Mouse (Mus musculus) bone marrow macrophage, adult 2 months (primary cell): ENCODE measurements around the gene Gm6760. TPM values are rescaled to one million over a fixed set of nuclear protein-coding genes. Genes with fewer than 3 reads are reported as not detected.

Experiments used
- H3K27ac ChIP-seq: 2 replicates; pipeline ENCODE4 v1.5.1; 2012; ENCODE audit warnings: low read depth, low read length; ENCODE audit not compliant: insufficient read depth
- H3K4me1 ChIP-seq: 2 replicates; pipeline ENCODE4 v1.6.1; 2012; ENCODE audit warnings: low read length; ENCODE audit not compliant: control insufficient read depth, insufficient read depth
- H3K4me3 ChIP-seq: 2 replicates; pipeline ENCODE4 v1.5.1; 2012; ENCODE audit warnings: mild to moderate bottlenecking, low read length, moderate library complexity; ENCODE audit not compliant: insufficient read depth
- CTCF ChIP-seq: IDR thresholded peaks from 2 replicates; pipeline ENCODE4 v1.5.1; 2012; ENCODE audit warnings: low read depth, mild to moderate bottlenecking, low read length, moderate library complexity
- POLR2A ChIP-seq: IDR thresholded peaks from 2 replicates; pipeline ENCODE4 v1.6.1; 2012; ENCODE audit warnings: mild to moderate bottlenecking, low read depth, low read length, borderline replicate concordance
- polyA plus RNA-seq: library from polyadenylated mRNA; stranded (reverse); fragments of >200 nt; gene quantifications from 2 replicates; pipeline ENCODE4 v1.2.4, GENCODE M21; 2012; ENCODE audit not compliant: missing spikeins, insufficient read depth, insufficient read length

The Gm6760 gene
- polyA plus RNA-seq = not detected in 2 replicates

GRCm38 (mm10) chrX:64152098-64152497 is at the start of gene Gm6760:
Gene Gm6760 (minus strand): TSS chrX:64152198.
- H3K4me1 ChIP-seq = no peaks in the 10 kb centered on the region
- TF ChIP-seq CTCF (no peak), POLR2A (no peak)
- no peak within 1 kb of the TSS for H3K27ac ChIP-seq

DNA sequence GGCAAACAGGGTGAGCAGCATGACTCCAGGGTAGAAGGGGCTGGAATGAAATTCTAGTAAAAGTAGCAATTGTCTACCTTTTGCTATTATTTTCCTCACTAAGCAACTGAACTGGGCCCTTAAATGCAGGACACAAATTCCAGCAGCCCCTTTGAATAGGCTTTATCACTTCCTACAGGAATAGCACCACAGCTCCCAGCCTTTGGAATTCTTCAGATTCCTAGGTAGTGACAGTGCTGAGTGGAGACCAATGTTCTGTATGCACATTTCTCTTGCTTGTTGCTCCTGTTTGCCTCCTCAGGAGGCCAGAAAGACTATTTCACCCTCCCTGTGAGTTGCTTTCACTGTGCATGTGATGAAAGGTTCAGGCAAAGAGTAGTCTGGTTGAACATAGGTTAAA is 29.2 kb upstream of the Gm6760 start:
- TF ChIP-seq POLR2A (no peak), CTCF (no peak)
- H3K27ac ChIP-seq = no peak overlapping the region
- H3K4me3 ChIP-seq = no peak overlapping the region
- no peaks in the 10 kb centered on the region for H3K4me1 ChIP-seq

More at GRCm38 (mm10) chrX:64152098-64152497, at the start of gene Gm6760:
- H3K4me3 ChIP-seq = no peak within 1 kb of the TSS

DNA sequence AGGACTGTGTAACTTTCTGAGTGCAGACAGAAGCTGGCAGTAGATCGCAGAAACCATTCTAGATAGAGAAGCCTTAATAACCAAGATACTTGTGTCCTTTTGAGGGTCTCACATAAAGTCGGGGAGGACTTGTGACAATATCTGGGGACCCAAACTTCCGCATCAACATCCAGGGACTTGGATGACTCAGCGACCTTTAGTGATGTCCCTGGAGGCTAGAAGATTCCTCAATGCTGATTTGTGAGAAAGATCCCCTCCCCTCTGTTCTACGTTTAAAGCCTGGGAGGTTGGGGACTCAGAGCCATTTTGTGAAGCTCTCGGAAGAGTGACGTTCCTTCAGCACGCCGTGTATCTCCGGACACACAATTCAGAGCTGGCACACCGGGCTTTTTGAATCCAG is 21.2 kb upstream of the Gm6760 start, which contains the start of gene 3830417A13Rik:
TSS of gene 3830417A13Rik (plus strand) at position 301 of the 400 bp plus-strand sequence.
- H3K4me3 ChIP-seq = no peak within 1 kb of the TSS
- no peak within 1 kb of the TSS for H3K27ac ChIP-seq
- no peaks in the 10 kb centered on the region for H3K4me1 ChIP-seq
- TF ChIP-seq POLR2A = no peak
- TF ChIP-seq CTCF = no peak

Other genes starting within 250 kb of the Gm6760 start
- gene 3830417A13Rik, start 21.4 kb upstream of the Gm6760 start, polyA plus RNA-seq = not detected in 2 replicates
- not detected in 2 replicates for gene Slitrk4, start 124.8 kb upstream of the Gm6760 start, polyA plus RNA-seq